Mouse (Mus musculus) cerebellum, adult 2 months (tissue): ENCODE results near the gene Eml5.

Experiments
- CTCF ChIP-seq: fragments of 200-500 bp; IDR thresholded peaks from 2 replicates; pipeline ENCODE4 v1.5.1; 2011; ENCODE audit warnings: low read depth, mild to moderate bottlenecking, control low read depth, low read length, moderate library complexity, borderline replicate concordance; ENCODE audit not compliant: insufficient read depth
- POLR2A ChIP-seq: fragments of 200-500 bp; IDR thresholded peaks from 2 replicates; pipeline ENCODE4 v1.6.1; 2011; ENCODE audit warnings: low read length, control low read depth, borderline replicate concordance; ENCODE audit not compliant: insufficient read depth

- TF ChIP-seq CTCF (no peak), POLR2A (no peak)
Measured at GRCm38 (mm10) chr12:98820781-98821180, 80.5 kb downstream of the Eml5 start.
